Mouse (Mus musculus): ENCODE data around the gene Tas2r129. TPM values are rescaled to one million over a fixed set of nuclear protein-coding genes. Genes with fewer than 3 reads are reported as not detected.

Tas2r129 gene
- not detected for polyA plus RNA-seq (2014; fragmentation: Illumina TruSeq; extraction: RNeasy Lipid Tissue Mini Kit (QIAGEN cat#74804); ENCODE audit: low read depth, low replicate concordance)

DNA sequence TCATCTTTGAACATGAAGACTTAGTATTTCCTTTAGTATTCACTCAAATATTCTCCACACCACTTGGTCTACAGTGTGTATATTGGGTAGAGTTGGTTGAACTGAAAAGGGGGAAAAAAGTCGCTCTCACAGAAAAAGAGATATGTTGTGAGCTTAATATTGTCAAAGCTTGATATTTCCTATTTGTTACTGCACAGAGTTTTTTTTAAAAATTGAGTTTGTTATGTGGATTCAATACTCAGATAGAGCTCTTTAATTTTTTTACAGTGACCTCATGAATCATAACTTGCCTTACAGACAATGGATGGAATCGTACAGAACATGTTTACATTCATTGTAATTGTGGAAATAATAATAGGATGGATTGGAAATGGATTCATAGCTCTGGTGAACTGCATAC, at the start of gene Tas2r129:
Gene Tas2r129, plus strand, starts transcription at position 301 of the 400 bp plus-strand sequence.

DNA sequence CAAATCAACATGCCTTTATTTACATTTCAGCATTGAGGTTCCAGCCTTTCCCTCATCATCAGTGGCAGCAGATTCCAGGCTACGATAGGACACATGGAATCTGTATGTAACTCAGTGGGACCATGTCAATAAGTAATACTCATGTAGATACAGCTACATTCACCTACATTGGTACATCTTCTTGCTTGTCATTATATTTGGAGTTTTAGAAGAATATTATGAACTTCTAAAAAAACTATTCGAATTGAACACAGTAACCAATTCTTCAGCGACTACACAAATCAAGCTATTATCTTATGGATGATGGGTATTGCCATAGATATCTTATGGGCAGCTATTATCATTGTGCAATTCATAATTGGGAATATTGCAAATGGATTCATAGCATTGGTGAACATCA, 41.6 kb upstream of the Tas2r129 start, which contains the start of gene Tas2r125:
Gene Tas2r125, plus strand, starts transcription at position 301 of the 400 bp plus-strand sequence.

DNA sequence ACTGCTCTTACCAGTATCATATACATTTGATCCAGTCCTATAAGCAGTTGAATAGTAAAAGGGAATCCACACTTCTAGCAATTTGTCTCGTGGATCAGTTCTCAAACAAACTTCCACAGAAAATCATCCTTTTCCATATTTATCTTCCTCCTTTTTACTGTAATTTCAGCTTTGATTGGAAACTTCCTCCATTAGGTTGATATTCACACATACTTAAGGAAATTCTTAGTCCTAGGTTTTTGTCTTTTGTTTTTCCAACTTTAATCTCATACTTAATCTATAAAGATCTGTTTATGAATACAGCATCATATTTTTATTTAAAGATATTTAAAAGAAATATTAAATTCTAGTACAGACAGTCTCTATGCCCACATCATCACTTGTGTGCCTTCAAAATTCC, 6.9 kb downstream of the Tas2r129 start, which contains the start of gene Tas2r131:
Gene Tas2r131, minus strand, starts transcription at position 101 of the 400 bp plus-strand sequence.

GRCm38 (mm10) chr6:132980865-132981264, 30.0 kb downstream of the Tas2r129 start, which contains the start of gene Tas2r109:
Gene Tas2r109 (minus strand): TSS chr6:132980965.

Other genes starting within 250 kb of the Tas2r129 start
- gene Tas2r122, start 239.2 kb upstream of the Tas2r129 start, polyA plus RNA-seq (2014; fragmentation: Illumina TruSeq; extraction: RNeasy Lipid Tissue Mini Kit (QIAGEN cat#74804); ENCODE audit: low read depth, low replicate concordance): not detected
- gene Tas2r115, start 213.1 kb upstream of the Tas2r129 start, polyA plus RNA-seq (2014; fragmentation: Illumina TruSeq; extraction: RNeasy Lipid Tissue Mini Kit (QIAGEN cat#74804); ENCODE audit: low read depth, low replicate concordance): not detected
- gene Tas2r124, start 196.4 kb upstream of the Tas2r129 start, polyA plus RNA-seq (2014; fragmentation: Illumina TruSeq; extraction: RNeasy Lipid Tissue Mini Kit (QIAGEN cat#74804); ENCODE audit: low read depth, low replicate concordance): not detected
- gene Tas2r102, start 189.0 kb upstream of the Tas2r129 start, polyA plus RNA-seq (2014; fragmentation: Illumina TruSeq; extraction: RNeasy Lipid Tissue Mini Kit (QIAGEN cat#74804); ENCODE audit: low read depth, low replicate concordance): not detected
- gene Tas2r136, start 172.9 kb upstream of the Tas2r129 start, polyA plus RNA-seq (2014; fragmentation: Illumina TruSeq; extraction: RNeasy Lipid Tissue Mini Kit (QIAGEN cat#74804); ENCODE audit: low read depth, low replicate concordance): not detected
- gene Tas2r117, start 148.3 kb upstream of the Tas2r129 start, polyA plus RNA-seq (2014; fragmentation: Illumina TruSeq; extraction: RNeasy Lipid Tissue Mini Kit (QIAGEN cat#74804); ENCODE audit: low read depth, low replicate concordance): not detected
- gene Tas2r123, start 104.0 kb upstream of the Tas2r129 start, polyA plus RNA-seq (2014; fragmentation: Illumina TruSeq; extraction: RNeasy Lipid Tissue Mini Kit (QIAGEN cat#74804); ENCODE audit: low read depth, low replicate concordance): not detected
- not detected for gene Tas2r116, start 95.7 kb upstream of the Tas2r129 start, polyA plus RNA-seq (2014; fragmentation: Illumina TruSeq; extraction: RNeasy Lipid Tissue Mini Kit (QIAGEN cat#74804); ENCODE audit: low read depth, low replicate concordance)
- not detected for gene Tas2r110, start 83.1 kb upstream of the Tas2r129 start, polyA plus RNA-seq (2014; fragmentation: Illumina TruSeq; extraction: RNeasy Lipid Tissue Mini Kit (QIAGEN cat#74804); ENCODE audit: low read depth, low replicate concordance)
- gene Tas2r113, start 58.1 kb upstream of the Tas2r129 start, polyA plus RNA-seq (2014; fragmentation: Illumina TruSeq; extraction: RNeasy Lipid Tissue Mini Kit (QIAGEN cat#74804); ENCODE audit: low read depth, low replicate concordance): not detected
- not detected for gene Tas2r125, start 41.5 kb upstream of the Tas2r129 start, polyA plus RNA-seq (2014; fragmentation: Illumina TruSeq; extraction: RNeasy Lipid Tissue Mini Kit (QIAGEN cat#74804); ENCODE audit: low read depth, low replicate concordance)
- not detected for gene Tas2r131, start 6.8 kb downstream of the Tas2r129 start, polyA plus RNA-seq (2014; fragmentation: Illumina TruSeq; extraction: RNeasy Lipid Tissue Mini Kit (QIAGEN cat#74804); ENCODE audit: low read depth, low replicate concordance)
- gene Tas2r109, start 29.9 kb downstream of the Tas2r129 start, polyA plus RNA-seq (2014; fragmentation: Illumina TruSeq; extraction: RNeasy Lipid Tissue Mini Kit (QIAGEN cat#74804); ENCODE audit: low read depth, low replicate concordance): not detected
- gene Tas2r103, start 86.0 kb downstream of the Tas2r129 start, polyA plus RNA-seq (2014; fragmentation: Illumina TruSeq; extraction: RNeasy Lipid Tissue Mini Kit (QIAGEN cat#74804); ENCODE audit: low read depth, low replicate concordance): not detected
- gene Tas2r140, start 104.7 kb downstream of the Tas2r129 start, polyA plus RNA-seq (2014; fragmentation: Illumina TruSeq; extraction: RNeasy Lipid Tissue Mini Kit (QIAGEN cat#74804); ENCODE audit: low read depth, low replicate concordance): not detected
- gene Smim10l1, start 153.8 kb downstream of the Tas2r129 start, polyA plus RNA-seq (2014; fragmentation: Illumina TruSeq; extraction: RNeasy Lipid Tissue Mini Kit (QIAGEN cat#74804); ENCODE audit: low read depth, low replicate concordance): 58.9 TPM